9 mouse cellular contexts compared by ENCODE assay signal in genomic region chr16:4862863-4863483, GRCm38 (mm10). TPM values are rescaled to one million over a fixed set of nuclear protein-coding genes. Genes with fewer than 3 reads are reported as not detected.
DNase-seq lines count a peak whose midpoint lies in the region; ATAC-seq and TF ChIP-seq lines count a peak whose summit lies in the region.
"Had no signal": no experiment of that assay in that cellular context is flagged by ENCODE, and none has a peak within 500 bp of the region (broad histone marks: within the 10 kb centered on the region; RNA-seq: fewer than 3 reads in every experiment).

No protein-coding gene starts in this region.

- peak; percentile 87 for ATAC-seq in hindbrain, postnatal 0 days

- H3K36me3 ChIP-seq in hindbrain, postnatal 0 days (ENCODE audit: insufficient read depth, low read length), result no peaks in the 10 kb centered on the region
- H3K36me3 ChIP-seq in limb, embryonic 10.5 days, result no peaks in the 10 kb centered on the region
- no peaks in the 10 kb centered on the region for H3K36me3 ChIP-seq in small intestine, adult 2 months (ENCODE audit: control insufficient read depth, insufficient read depth, low read length)

- H3K4me3 ChIP-seq in hindbrain, postnatal 0 days (ENCODE audit: low read length), result no peak overlapping the region
- H3K4me3 ChIP-seq in limb, embryonic 10.5 days, result no peak overlapping the region
- no peak overlapping the region for H3K4me3 ChIP-seq in small intestine, adult 2 months (ENCODE audit: low read depth, low read length)

- peak; percentile 90 for TF ChIP-seq CTCF in hindbrain, postnatal 0 days (IDR thresholded peaks at IDR 0.05; ENCODE audit: low read depth)
- TF ChIP-seq CTCF in small intestine, adult 2 months (IDR thresholded peaks at IDR 0.05; ENCODE audit: extremely low read depth, insufficient read length, insufficient replicate concordance, low read depth, low read length), result peak; percentile 81

- no peak overlapping the region for H3K4me2 ChIP-seq in hindbrain, postnatal 0 days (ENCODE audit: low read depth, low read length)

- H3K27ac ChIP-seq in hindbrain, postnatal 0 days, result no peak overlapping the region
- no peak overlapping the region for H3K27ac ChIP-seq in limb, embryonic 10.5 days
- H3K27ac ChIP-seq in small intestine, adult 2 months (ENCODE audit: insufficient read depth, low read depth, low read length), result no peak overlapping the region

- no peaks in the 10 kb centered on the region for H3K4me1 ChIP-seq in hindbrain, postnatal 0 days (ENCODE audit: insufficient read depth, low read length)
- peaks cover 6% of the 10 kb centered on the region; the same call in 1 of the 2 replicates for H3K4me1 ChIP-seq in limb, embryonic 10.5 days
- no peaks in the 10 kb centered on the region for H3K4me1 ChIP-seq in small intestine, adult 2 months (ENCODE audit: control insufficient read depth, insufficient read depth, insufficient read length, low read length)

- H3K9ac ChIP-seq in hindbrain, postnatal 0 days (replicated peaks; ENCODE audit: low read length), result no peak overlapping the region

- no peak for TF ChIP-seq POLR2A in small intestine, adult 2 months (IDR thresholded peaks at IDR 0.05; ENCODE audit: low read depth, low read length)

- no peaks in the 10 kb centered on the region for H3K9me3 ChIP-seq in hindbrain, postnatal 0 days (ENCODE audit: low read length)
- H3K9me3 ChIP-seq in limb, embryonic 10.5 days (replicated peaks), result no peaks in the 10 kb centered on the region

- DNase-seq in T-cell, adult 2 months (ENCODE audit: low spot score), result peak; percentile 63
- DNase-seq in cerebellum, postnatal 25 days, result peak; percentile 58 to 71
- DNase-seq in gastrocnemius, postnatal 10 days, result peak; percentile 69
- peak; percentile 79 for DNase-seq in hindbrain, postnatal 0 days (ENCODE audit: low spot score)
- peak; percentile 58 for DNase-seq in limb, embryonic 10.5 days (ENCODE audit: low spot score)
- DNase-seq in mesoderm, embryonic 11.5 days (ENCODE audit: low read depth, low spot score), result peak; percentile 65
- no peak for DNase-seq in c-Kit-positive CD71-positive TER-119-positive erythroid progenitor cells, embryonic 14.5 days (ENCODE audit: low spot score)

- WGBS in hindbrain, postnatal 0 days, result 54% methylated on average over 9 of the region's 9 CpGs
- 57% methylated on average over 9 of the region's 9 CpGs for WGBS in limb, embryonic 10.5 days
- 31% methylated on average over 9 of the region's 9 CpGs for WGBS in small intestine, adult 2 months

- no peaks in the 10 kb centered on the region for H3K27me3 ChIP-seq in hindbrain, postnatal 0 days (ENCODE audit: insufficient read depth, low read length)
- no peaks in the 10 kb centered on the region for H3K27me3 ChIP-seq in limb, embryonic 10.5 days (ENCODE audit: low read depth, poor library complexity, severe bottlenecking)
- H3K27me3 ChIP-seq in small intestine, adult 2 months (ENCODE audit: control insufficient read depth, insufficient read depth, low read length), result no peaks in the 10 kb centered on the region

RNA-seq across cellular contexts. Expression of gene Ubald1, which starts 17.1 kb away (rescaled TPM):
- total RNA-seq in gastrocnemius, postnatal 10 days (2021), result 10 to 100 TPM; 28.1 to 33.4 TPM
- total RNA-seq in hindbrain, postnatal 0 days (2014; rRNA removed), result 37.6 and 38.8 TPM in 2 replicates
- 66.3 and 66.6 TPM in 2 replicates for polyA plus RNA-seq in hindbrain, postnatal 0 days (2015; fragmentation: Nextera tagmentation; extraction: Ambion mirVana)
- 43.6 and 43.8 TPM in 2 replicates for polyA plus RNA-seq in limb, embryonic 10.5 days (2016; fragmentation: Nextera tagmentation; extraction: Ambion mirVana)
- polyA plus RNA-seq in small intestine, adult 2 months (2012; rRNA removed), result 21.0 and 37.1 TPM in 2 replicates

RNA-seq across cellular contexts. Expression of gene Mgrn1, which starts 23.1 kb away (rescaled TPM):
- total RNA-seq in gastrocnemius, postnatal 10 days (2021), result 10 to 100 TPM; 62.2 to 68.4 TPM
- total RNA-seq in hindbrain, postnatal 0 days (2014; rRNA removed), result 217 and 235 TPM in 2 replicates
- polyA plus RNA-seq in hindbrain, postnatal 0 days (2015; fragmentation: Nextera tagmentation; extraction: Ambion mirVana), result 123 and 126 TPM in 2 replicates
- polyA plus RNA-seq in limb, embryonic 10.5 days (2016; fragmentation: Nextera tagmentation; extraction: Ambion mirVana), result 68.0 and 84.5 TPM in 2 replicates
- 81.9 and 164 TPM in 2 replicates for polyA plus RNA-seq in small intestine, adult 2 months (2012; rRNA removed)

RNA-seq across cellular contexts. Expression of gene 4930562C15Rik, which starts 27.8 kb away (rescaled TPM):
- total RNA-seq in gastrocnemius, postnatal 10 days (2021), result not detected
- 0.47 TPM in 1 of 2 replicates, not detected in the other for total RNA-seq in hindbrain, postnatal 0 days (2014; rRNA removed)
- 0.29 and 0.31 TPM in 2 replicates for polyA plus RNA-seq in hindbrain, postnatal 0 days (2015; fragmentation: Nextera tagmentation; extraction: Ambion mirVana)
- 0.40 and 0.71 TPM in 2 replicates for polyA plus RNA-seq in limb, embryonic 10.5 days (2016; fragmentation: Nextera tagmentation; extraction: Ambion mirVana)
- not detected in 2 replicates for polyA plus RNA-seq in small intestine, adult 2 months (2012; rRNA removed)
- total RNA-seq: layer of hippocampus, postnatal 25 days had no signal
